Mouse (Mus musculus): ENCODE measurements at regions not wholly inside any gene's neighbourhood (a gene's known extent, or its start where the extent isn't known, plus 50 kb on each side); places are given as distances from the start of the nearest gene placed in this dataset.
A peak's percentile ranks its signal among the peaks of the same experiment; 100 is the strongest.

GRCm38 (mm10) chr3:131698070-131698750, 133.6 kb downstream of the Papss1 start:
- no peaks in the 10 kb centered on the region for H3K36me3 ChIP-seq (ENCODE audit: control insufficient read depth, insufficient read depth)
- no peak overlapping the region for H3K4me3 ChIP-seq
- no peaks in the 10 kb centered on the region for H3K27me3 ChIP-seq (ENCODE audit: control insufficient read depth, insufficient read depth, insufficient read length)
- H3ac ChIP-seq (ENCODE audit: control insufficient read depth, insufficient read length): no peak overlapping the region
- no peaks in the 10 kb centered on the region for H3K79me2 ChIP-seq (ENCODE audit: control insufficient read depth, insufficient read depth)
- TF ChIP-seq POLR2A (IDR thresholded peaks at IDR 0.05; ENCODE audit: insufficient read length, low read depth): no peak
- TF ChIP-seq SRF (IDR thresholded peaks at IDR 0.05; ENCODE audit: control insufficient read depth, insufficient read length, low read depth): no peak
- TF ChIP-seq MAX (IDR thresholded peaks at IDR 0.05; ENCODE audit: low read depth): no peak
- TF ChIP-seq MYOG (IDR thresholded peaks at IDR 0.05; ENCODE audit: control insufficient read depth in 1 of 3, insufficient read depth in 1 of 3, insufficient read length in 2 of 3, low read depth in 2 of 3): no peak
- TF ChIP-seq POLR2AphosphoS2 (IDR thresholded peaks at IDR 0.05; ENCODE audit: insufficient read length, low read depth): no peak
- no peak for TF ChIP-seq MYOD1 (IDR thresholded peaks at IDR 0.05; ENCODE audit: control insufficient read depth in 1 of 3, insufficient read length in 2 of 3, low read depth in 2 of 3)
- TF ChIP-seq TCF3 (IDR thresholded peaks at IDR 0.05; ENCODE audit: insufficient read length, low read depth): no peak
- no peak for TF ChIP-seq REST (IDR thresholded peaks at IDR 0.05; ENCODE audit: insufficient read depth, insufficient read length)
- no peak for TF ChIP-seq CEBPB (IDR thresholded peaks at IDR 0.05; ENCODE audit: insufficient read depth, poor library complexity, severe bottlenecking)
- no peak overlapping the region for H3K4me2 ChIP-seq (ENCODE audit: low read depth)

- Histone ChIP-seq H3K79me2 (ENCODE audit: control insufficient read depth, insufficient read depth) (no peaks in the 10 kb centered on the region), H3ac (ENCODE audit: control insufficient read depth, insufficient read length) (no peak overlapping the region), H3K4me2 (ENCODE audit: low read depth) (no peak overlapping the region), H3K27me3 (ENCODE audit: control insufficient read depth, insufficient read depth, insufficient read length) (no peaks in the 10 kb centered on the region), H3K4me3 (no peak overlapping the region), H3K36me3 (ENCODE audit: control insufficient read depth, insufficient read depth) (no peaks in the 10 kb centered on the region)
- no peak for TF ChIP-seq MYOD1 (IDR thresholded peaks at IDR 0.05; ENCODE audit: control insufficient read depth in 1 of 3, insufficient read length in 2 of 3, low read depth in 2 of 3)
- no peak for TF ChIP-seq POLR2AphosphoS2 (IDR thresholded peaks at IDR 0.05; ENCODE audit: insufficient read length, low read depth)
- no peak for TF ChIP-seq REST (IDR thresholded peaks at IDR 0.05; ENCODE audit: insufficient read depth, insufficient read length)
- no peak for TF ChIP-seq SRF (IDR thresholded peaks at IDR 0.05; ENCODE audit: control insufficient read depth, insufficient read length, low read depth)
- no peak for TF ChIP-seq POLR2A (IDR thresholded peaks at IDR 0.05; ENCODE audit: insufficient read length, low read depth)
- TF ChIP-seq TCF3 (IDR thresholded peaks at IDR 0.05; ENCODE audit: insufficient read length, low read depth): no peak
- no peak for TF ChIP-seq USF1 (IDR thresholded peaks at IDR 0.05; ENCODE audit: low read depth)
- TF ChIP-seq MAX (IDR thresholded peaks at IDR 0.05; ENCODE audit: low read depth): no peak
- TF ChIP-seq CEBPB (IDR thresholded peaks at IDR 0.05; ENCODE audit: insufficient read depth, poor library complexity, severe bottlenecking): no peak
- no peak for TF ChIP-seq TCF12 (IDR thresholded peaks at IDR 0.05; ENCODE audit: insufficient read depth, poor library complexity, severe bottlenecking)
- TF ChIP-seq E2F4 (IDR thresholded peaks at IDR 0.05; ENCODE audit: insufficient read depth): no peak
- no peak for TF ChIP-seq MYOG (IDR thresholded peaks at IDR 0.05; ENCODE audit: control insufficient read depth in 1 of 3, insufficient read depth in 1 of 3, insufficient read length in 2 of 3, low read depth in 2 of 3)
Observed at GRCm38 (mm10) chr3:131703134-131703533, 138.6 kb downstream of the Papss1 start.

- Histone ChIP-seq H3ac (ENCODE audit: control insufficient read depth, insufficient read length) (no peak overlapping the region), H3K79me2 (ENCODE audit: control insufficient read depth, insufficient read depth) (no peaks in the 10 kb centered on the region), H3K27me3 (ENCODE audit: control insufficient read depth, insufficient read depth, insufficient read length) (no peaks in the 10 kb centered on the region), H3K4me3 (no peak overlapping the region), H3K36me3 (ENCODE audit: control insufficient read depth, insufficient read depth) (no peaks in the 10 kb centered on the region), H3K4me2 (ENCODE audit: low read depth) (no peak overlapping the region)
- TF ChIP-seq POLR2AphosphoS2 (IDR thresholded peaks at IDR 0.05; ENCODE audit: insufficient read length, low read depth): no peak
- no peak for TF ChIP-seq TCF3 (IDR thresholded peaks at IDR 0.05; ENCODE audit: insufficient read length, low read depth)
- no peak for TF ChIP-seq MYOG (IDR thresholded peaks at IDR 0.05; ENCODE audit: control insufficient read depth in 1 of 3, insufficient read depth in 1 of 3, insufficient read length in 2 of 3, low read depth in 2 of 3)
- TF ChIP-seq TCF12 (IDR thresholded peaks at IDR 0.05; ENCODE audit: insufficient read depth, poor library complexity, severe bottlenecking): no peak
- no peak for TF ChIP-seq REST (IDR thresholded peaks at IDR 0.05; ENCODE audit: insufficient read depth, insufficient read length)
- no peak for TF ChIP-seq MYOD1 (IDR thresholded peaks at IDR 0.05; ENCODE audit: control insufficient read depth in 1 of 3, insufficient read length in 2 of 3, low read depth in 2 of 3)
- no peak for TF ChIP-seq POLR2A (IDR thresholded peaks at IDR 0.05; ENCODE audit: insufficient read length, low read depth)
- TF ChIP-seq MAX (IDR thresholded peaks at IDR 0.05; ENCODE audit: low read depth): no peak
- no peak for TF ChIP-seq E2F4 (IDR thresholded peaks at IDR 0.05; ENCODE audit: insufficient read depth)
- no peak for TF ChIP-seq CEBPB (IDR thresholded peaks at IDR 0.05; ENCODE audit: insufficient read depth, poor library complexity, severe bottlenecking)
- TF ChIP-seq SRF (IDR thresholded peaks at IDR 0.05; ENCODE audit: control insufficient read depth, insufficient read length, low read depth): no peak
- no peak for TF ChIP-seq USF1 (IDR thresholded peaks at IDR 0.05; ENCODE audit: low read depth)
Observed at GRCm38 (mm10) chr3:131713532-131713931, 149.0 kb downstream of the Papss1 start.

- H3K27me3 ChIP-seq (ENCODE audit: control insufficient read depth, insufficient read depth, insufficient read length): no peaks in the 10 kb centered on the region
- no peak overlapping the region for H3ac ChIP-seq (ENCODE audit: control insufficient read depth, insufficient read length)
- peak overlapping the region; percentile 78 for H3K4me2 ChIP-seq (ENCODE audit: low read depth)
- H3K79me2 ChIP-seq (ENCODE audit: control insufficient read depth, insufficient read depth): no peaks in the 10 kb centered on the region
- TF ChIP-seq USF1 (IDR thresholded peaks at IDR 0.05; ENCODE audit: low read depth): no peak
- TF ChIP-seq POLR2AphosphoS2 (IDR thresholded peaks at IDR 0.05; ENCODE audit: insufficient read length, low read depth): no peak
- TF ChIP-seq MYOG (IDR thresholded peaks at IDR 0.05; ENCODE audit: control insufficient read depth in 1 of 3, insufficient read depth in 1 of 3, insufficient read length in 2 of 3, low read depth in 2 of 3): no peak
- TF ChIP-seq TCF12 (IDR thresholded peaks at IDR 0.05; ENCODE audit: insufficient read depth, poor library complexity, severe bottlenecking): no peak
- no peak for TF ChIP-seq MAX (IDR thresholded peaks at IDR 0.05; ENCODE audit: low read depth)
- no peak for TF ChIP-seq REST (IDR thresholded peaks at IDR 0.05; ENCODE audit: insufficient read depth, insufficient read length)
- TF ChIP-seq E2F4 (IDR thresholded peaks at IDR 0.05; ENCODE audit: insufficient read depth): no peak
- no peak for TF ChIP-seq POLR2A (IDR thresholded peaks at IDR 0.05; ENCODE audit: insufficient read length, low read depth)
- H3K36me3 ChIP-seq (ENCODE audit: control insufficient read depth, insufficient read depth): no peaks in the 10 kb centered on the region
- no peak overlapping the region for H3K4me3 ChIP-seq
Observed at GRCm38 (mm10) chr3:131718761-131719160, 154.2 kb downstream of the Papss1 start.
